Mouse (Mus musculus) small intestine, adult 2 months (tissue): ENCODE results near the gene Stambpl1.

Experiments
- CTCF ChIP-seq: fragments of 200-500 bp; IDR thresholded peaks from 2 replicates; pipeline ENCODE4 v1.5.1; 2012; ENCODE audit warnings: low read depth, mild to moderate bottlenecking, control low read depth, inconsistent platforms, low read length, moderate library complexity, mixed read lengths; ENCODE audit not compliant: insufficient replicate concordance, insufficient read length; ENCODE audit errors: extremely low read depth
- POLR2A ChIP-seq: fragments of 200-500 bp; IDR thresholded peaks from 2 replicates; pipeline ENCODE4 v1.6.1; 2012; ENCODE audit warnings: low read depth, mild to moderate bottlenecking, control low read depth, inconsistent platforms, low read length, moderate library complexity

DNA sequence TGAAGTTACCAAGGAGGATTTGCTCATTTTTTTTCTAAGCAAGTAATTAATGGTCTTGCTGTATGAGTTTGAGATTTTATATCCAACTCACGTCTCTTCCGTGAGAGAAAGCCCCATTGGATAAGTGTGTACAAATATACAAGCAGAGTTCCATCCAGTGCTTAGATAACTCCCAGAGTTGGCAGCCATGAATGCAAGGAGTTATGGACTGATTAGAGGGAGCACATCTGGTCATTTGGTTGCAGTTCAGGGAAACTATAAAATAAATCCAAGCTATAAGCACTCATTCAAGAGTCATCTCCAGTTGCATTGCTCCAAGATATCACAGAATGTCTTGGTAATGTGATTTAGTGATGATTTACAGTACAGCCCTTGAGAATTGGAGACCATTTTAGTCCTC, 64.9 kb downstream of the Stambpl1 start:
- TF ChIP-seq CTCF (no peak), POLR2A (no peak)
